Mouse (Mus musculus): ENCODE results near the gene Cdh3.

DNA sequence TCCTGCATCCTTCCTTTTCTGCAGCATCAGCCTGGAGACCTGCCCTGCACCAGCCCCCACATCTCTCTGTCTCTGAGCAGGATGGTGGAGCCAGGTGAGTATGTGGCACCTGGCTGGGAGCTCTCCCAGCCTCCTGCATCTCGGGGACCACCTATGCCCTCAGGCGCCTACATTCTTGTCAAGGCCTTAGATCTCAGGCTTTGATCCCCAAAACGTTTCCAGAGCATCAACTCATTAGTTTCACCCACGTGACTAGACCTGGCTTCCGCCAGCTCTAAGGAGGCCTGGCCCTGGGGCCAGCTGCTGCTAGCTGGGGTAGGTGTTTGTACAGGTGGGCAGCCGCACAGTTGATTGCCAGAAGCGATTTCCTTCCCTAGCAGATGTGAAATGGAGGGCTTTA lies 41.2 kb upstream of the Cdh3 start:
- no peak for TF ChIP-seq CTCF (IDR thresholded peaks at IDR 0.05; ENCODE audit: low read depth)
- TF ChIP-seq EP300 (IDR thresholded peaks at IDR 0.05; ENCODE audit: low read depth), result no peak
